Mouse (Mus musculus): ENCODE measurements at regions not wholly inside any gene's neighbourhood (a gene's known extent, or its start where the extent isn't known, plus 50 kb on each side); places are given as distances from the start of the nearest gene placed in this dataset.

- no peak for DNase-seq
Measured at GRCm38 (mm10) chr1:166811341-166812071, 129.9 kb upstream of the Fmo9 start.

- DNase-seq, result no peak
Measured at GRCm38 (mm10) chr1:166812072-166812461, 130.4 kb upstream of the Fmo9 start.

GRCm38 (mm10) chr1:166812920-166813439 lies 131.3 kb upstream of the Fmo9 start:
- DNase-seq, result no peak

DNA sequence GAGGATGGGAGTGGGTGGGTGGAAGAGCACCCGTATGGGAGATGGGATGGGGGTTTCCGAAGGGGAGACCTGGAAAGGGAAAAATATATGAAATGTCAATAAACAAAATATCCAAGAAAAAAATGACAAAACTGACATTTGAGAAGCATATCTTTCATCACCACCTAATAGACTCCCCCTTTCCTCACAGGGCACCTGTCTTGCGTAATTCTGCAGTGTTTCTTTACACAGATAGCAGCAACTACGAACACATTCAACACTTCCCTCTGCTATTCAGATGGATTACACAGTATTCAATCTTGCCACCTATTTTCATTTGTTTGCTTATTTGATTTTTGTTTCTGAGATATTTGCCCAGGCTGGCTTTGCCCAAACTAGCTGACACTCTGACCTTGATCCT lies 136.3 kb upstream of the Fmo9 start:
- no peak for DNase-seq

GRCm38 (mm10) chr1:166818682-166819081 lies 137.0 kb upstream of the Fmo9 start:
- no peak for DNase-seq

GRCm38 (mm10) chr1:166819420-166819819 lies 137.8 kb upstream of the Fmo9 start:
- DNase-seq, result no peak

DNA sequence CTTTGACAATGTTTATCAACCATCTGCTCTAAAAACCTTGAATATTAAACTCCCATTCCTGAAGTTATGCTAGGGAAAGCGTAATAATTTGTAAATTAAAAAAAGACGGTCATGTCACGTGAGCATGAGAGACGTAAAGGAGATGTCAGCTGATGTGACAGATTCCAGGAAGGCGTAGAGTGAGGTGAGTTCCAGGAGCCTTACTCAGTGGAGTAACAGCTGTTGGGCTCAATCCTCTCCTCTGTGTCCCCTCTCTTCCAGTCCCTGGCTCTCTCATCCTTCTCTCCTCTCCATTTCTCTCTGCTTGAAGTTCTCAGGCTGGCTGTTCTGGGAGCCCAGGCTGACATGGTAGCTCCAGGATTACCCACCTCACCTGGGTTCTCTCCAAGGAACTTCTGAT lies 138.4 kb upstream of the Fmo9 start:
- no peak for DNase-seq

DNA sequence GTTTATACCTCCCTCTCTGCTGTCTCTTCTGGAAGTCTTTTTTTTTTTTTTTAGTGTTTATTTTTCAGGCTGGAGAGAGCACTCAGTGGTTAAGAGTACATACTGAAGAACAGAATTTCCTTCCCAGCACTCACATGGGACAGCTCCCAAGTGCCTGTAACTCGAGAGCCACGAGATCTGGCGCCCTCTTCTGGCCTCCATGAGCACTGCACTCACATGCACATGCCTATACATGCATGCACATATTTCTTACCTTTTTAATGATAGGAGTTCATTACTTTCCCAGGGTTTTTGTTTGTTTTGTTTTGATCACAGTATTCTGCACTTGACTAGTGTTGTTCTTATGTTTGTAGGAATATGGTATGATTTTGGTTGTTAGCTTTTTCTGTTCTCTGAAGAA lies 139.5 kb upstream of the Fmo9 start:
- no peak for DNase-seq

DNA sequence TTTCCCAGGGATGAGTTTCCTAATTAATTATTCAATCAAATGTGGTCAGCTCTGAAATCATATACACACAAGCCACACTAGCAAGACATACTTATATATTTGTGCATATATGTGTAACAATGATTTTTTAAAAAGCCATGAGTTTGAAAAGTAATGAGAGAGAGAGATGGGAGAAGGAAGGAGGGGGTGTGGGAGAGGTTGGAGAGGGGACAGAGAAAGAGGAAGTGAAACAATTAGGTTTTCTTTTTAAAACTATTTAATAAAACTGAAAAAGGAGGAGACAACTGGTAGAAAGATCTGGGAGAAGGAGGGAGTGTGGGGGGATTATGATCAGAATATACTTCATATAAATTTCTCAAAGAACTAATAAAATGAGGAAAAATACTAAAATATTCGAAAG lies 155.7 kb upstream of the Fmo9 start:
- no peak for DNase-seq

- no peak for DNase-seq
Measured at GRCm38 (mm10) chr1:166839833-166840232, 158.2 kb upstream of the Fmo9 start.

- peak; percentile 48 to 65 for DNase-seq
Measured at GRCm38 (mm10) chr1:166843397-166843877, 157.8 kb upstream of the Fam78b start.

GRCm38 (mm10) chr1:166846566-166846965 lies 154.7 kb upstream of the Fam78b start:
- no peak for DNase-seq

GRCm38 (mm10) chr1:166847233-166847632 lies 154.0 kb upstream of the Fam78b start:
- no peak for DNase-seq

DNA sequence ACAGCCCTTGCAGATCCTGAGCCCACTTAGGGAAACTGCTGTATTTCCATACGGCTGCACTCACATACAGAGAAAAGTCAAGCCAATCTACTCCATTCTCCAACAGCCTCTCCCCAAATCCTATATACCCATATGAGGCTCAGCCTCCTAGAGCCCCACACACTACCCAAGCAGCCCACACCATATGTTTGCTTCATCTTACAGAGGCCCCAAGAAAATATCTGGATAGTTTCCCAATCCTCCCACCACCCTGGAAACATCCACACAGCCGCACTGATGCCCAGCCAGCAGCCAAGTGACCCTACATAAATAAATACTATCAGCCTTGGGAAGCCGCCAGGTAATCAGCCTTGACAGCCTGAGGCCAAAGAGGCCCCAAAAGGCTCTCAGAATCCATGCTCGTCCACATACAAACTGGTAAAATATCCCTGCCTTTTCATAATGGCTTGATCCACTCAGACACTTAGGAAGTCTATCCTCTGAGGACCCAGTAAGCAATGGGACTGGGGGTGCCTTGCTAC lies 153.1 kb upstream of the Fam78b start:
- no peak for DNase-seq

DNA sequence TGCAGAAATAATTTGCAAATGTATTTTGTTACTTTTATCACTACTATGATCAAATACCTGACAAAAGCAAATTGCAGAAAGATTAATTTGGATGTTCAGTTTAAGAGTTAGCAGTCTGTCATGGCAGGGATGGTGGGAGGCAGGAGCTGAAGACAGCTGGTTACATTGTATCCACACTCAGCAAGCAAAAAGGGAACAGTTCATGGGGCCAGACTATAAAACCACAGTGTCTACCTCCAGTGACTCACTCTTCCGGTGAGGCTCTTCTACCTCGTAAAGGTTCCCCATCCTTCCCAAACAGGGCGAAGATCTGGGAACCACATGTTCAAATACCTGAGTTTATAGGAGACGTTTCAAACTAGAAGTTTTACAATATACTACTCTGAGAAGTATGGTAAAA lies 145.2 kb upstream of the Fam78b start:
- DNase-seq, result no peak

GRCm38 (mm10) chr1:166866256-166866655 lies 135.0 kb upstream of the Fam78b start:
- no peak for DNase-seq

- no peak for DNase-seq
Measured at GRCm38 (mm10) chr1:166871258-166871657, 130.0 kb upstream of the Fam78b start.

GRCm38 (mm10) chr1:166876452-166876851 lies 124.8 kb upstream of the Fam78b start:
- no peak for DNase-seq

DNA sequence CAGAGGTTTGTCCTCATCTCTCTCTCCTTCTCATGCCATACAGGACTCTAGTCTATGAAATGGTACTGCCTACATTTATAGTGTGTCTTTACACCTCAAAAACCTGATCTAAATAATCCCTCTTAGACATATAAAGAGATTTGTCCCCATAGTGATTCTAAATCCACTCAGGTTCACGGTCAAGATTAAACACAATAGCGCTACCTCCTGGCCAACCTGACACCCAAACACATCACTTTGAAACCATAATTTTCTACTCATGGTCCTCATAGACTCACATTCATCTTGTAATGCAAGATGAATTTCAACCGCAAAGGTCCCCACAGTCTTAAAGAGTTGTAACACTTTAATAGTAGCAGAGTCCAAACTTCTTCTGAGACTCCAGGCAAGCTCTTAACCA lies 118.0 kb upstream of the Fam78b start:
- peak in 1 of 2 experiments; percentile 5 for DNase-seq

DNA sequence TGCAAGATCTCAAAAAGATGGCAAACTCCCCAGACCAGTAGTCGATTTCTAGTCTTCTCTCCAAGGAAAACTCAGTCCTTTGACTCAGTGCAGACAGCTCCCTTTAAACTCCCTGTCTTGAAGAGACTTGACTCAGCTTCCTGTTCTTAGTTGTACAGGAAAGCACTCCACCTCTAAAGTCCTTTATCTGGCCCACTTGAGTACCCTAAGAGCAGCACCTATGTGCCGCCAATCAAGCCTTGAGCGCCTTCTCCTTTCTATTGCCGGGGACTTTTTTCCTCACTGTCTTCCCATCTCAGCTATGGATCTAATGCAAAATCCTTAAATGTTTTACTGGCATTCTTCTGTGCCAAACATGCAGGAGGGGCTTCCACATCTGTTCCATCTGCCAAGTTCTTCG lies 105.3 kb upstream of the Fam78b start:
- DNase-seq, result no peak

- no peak for DNase-seq
Measured at GRCm38 (mm10) chr1:166898741-166899140, 102.5 kb upstream of the Fam78b start.

DNA sequence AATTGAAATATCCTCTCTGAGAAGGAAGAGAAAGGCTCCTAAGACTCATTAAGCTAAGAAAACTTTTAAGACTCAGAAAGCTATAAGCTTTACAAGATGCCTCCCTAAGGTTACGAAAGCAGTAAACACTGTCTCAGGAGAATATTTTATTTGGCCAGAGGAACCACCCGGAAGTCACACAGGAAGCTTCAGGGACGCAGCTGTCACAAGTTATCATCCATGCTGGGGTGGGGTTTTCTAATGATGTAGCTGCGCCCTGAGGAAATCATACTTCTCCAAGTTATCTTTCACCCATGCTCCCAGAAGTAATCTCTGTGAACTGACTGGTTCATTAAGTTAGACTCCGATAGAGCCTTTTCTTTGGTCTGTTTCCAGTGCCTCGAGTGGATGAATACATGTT lies 102.0 kb upstream of the Fam78b start:
- DNase-seq, result no peak

DNA sequence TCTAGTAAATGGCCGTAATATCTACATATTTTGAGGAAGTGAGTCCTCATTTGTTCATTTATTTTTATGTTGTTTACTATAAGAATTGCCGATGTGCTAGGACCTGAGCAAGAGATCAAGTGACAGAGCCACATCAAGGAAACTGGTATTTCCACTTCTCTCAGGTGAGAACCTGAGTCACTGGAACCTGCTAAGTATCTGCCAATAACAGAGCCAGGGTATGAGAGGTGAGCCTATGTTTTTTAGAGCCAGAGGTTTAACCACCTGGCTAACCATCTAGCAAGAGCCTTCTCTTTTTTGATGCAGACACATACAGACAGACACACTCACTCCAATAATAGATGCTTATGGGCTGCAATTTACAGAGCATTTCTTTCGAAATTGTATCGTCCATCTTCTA lies 101.2 kb upstream of the Fam78b start:
- DNase-seq, result no peak

GRCm38 (mm10) chr1:166900441-166901161 lies 100.6 kb upstream of the Fam78b start:
- DNase-seq, result peak in 1 of 2 experiments; percentile 5
